Mouse (Mus musculus): ENCODE results near the gene Dtd2. TPM values are rescaled to one million over a fixed set of nuclear protein-coding genes. Genes with fewer than 3 reads are reported as not detected.

Gene Dtd2
- polyA plus RNA-seq, 1 experiment from 2014 or later: 27.8 TPM

DNA sequence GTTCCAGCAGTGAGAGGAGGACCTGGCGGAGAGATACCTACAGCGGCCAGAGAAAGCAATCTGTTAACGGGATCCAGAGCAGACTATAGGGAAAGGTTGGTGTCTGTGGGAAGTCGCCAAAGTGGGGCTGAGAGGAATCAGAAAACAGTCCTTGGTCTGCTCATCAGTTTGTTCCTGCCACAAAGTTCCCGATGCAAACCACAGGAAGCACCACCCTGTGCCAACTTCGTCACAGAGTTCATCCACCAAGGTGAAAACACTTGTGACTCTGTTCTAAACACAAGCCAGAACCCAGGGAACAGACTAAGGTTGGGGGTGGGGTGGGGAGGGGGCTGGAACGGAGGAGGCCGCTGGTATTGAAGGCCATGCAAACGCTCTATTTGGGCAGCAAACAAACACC, 29.8 kb downstream of the Dtd2 start:
- Histone ChIP-seq H3K9ac (no peak overlapping the region), H3K9me3 (replicated peaks) (no peaks in the 10 kb centered on the region), H3K36me3 (no peaks in the 10 kb centered on the region), H3K27me3 (no peaks in the 10 kb centered on the region), H3K4me3 (replicated peaks) (no peak overlapping the region), H3K27ac (no peak overlapping the region), H3K4me1 (no peaks in the 10 kb centered on the region), H3K4me2 (no peak overlapping the region)
- WGBS: 82% methylated on average over 9 of the region's 9 CpGs
- ATAC-seq (replicated peaks; ENCODE audit: low FRiP score): no peak

DNA sequence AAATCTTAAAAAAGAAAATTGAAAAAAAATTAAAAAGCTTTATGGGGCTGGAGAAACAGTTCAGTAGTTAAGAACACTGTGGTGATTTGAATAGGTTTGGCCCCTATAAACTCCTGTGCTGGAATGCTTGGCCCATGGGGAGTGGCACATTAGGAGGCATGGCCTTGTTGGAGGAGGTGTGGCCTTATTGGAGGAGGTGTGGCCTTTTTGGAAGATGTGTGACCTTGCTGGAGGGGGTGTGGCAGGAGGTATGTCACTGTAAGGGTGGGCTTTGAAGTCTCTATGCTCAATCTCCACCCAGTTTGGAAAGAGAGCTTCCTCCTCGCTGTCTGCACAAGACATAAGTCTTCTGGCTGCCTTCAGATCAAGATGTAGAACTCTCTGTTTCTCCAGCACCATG, 31.9 kb downstream of the Dtd2 start:
- H3K27ac ChIP-seq: no peak overlapping the region

DNA sequence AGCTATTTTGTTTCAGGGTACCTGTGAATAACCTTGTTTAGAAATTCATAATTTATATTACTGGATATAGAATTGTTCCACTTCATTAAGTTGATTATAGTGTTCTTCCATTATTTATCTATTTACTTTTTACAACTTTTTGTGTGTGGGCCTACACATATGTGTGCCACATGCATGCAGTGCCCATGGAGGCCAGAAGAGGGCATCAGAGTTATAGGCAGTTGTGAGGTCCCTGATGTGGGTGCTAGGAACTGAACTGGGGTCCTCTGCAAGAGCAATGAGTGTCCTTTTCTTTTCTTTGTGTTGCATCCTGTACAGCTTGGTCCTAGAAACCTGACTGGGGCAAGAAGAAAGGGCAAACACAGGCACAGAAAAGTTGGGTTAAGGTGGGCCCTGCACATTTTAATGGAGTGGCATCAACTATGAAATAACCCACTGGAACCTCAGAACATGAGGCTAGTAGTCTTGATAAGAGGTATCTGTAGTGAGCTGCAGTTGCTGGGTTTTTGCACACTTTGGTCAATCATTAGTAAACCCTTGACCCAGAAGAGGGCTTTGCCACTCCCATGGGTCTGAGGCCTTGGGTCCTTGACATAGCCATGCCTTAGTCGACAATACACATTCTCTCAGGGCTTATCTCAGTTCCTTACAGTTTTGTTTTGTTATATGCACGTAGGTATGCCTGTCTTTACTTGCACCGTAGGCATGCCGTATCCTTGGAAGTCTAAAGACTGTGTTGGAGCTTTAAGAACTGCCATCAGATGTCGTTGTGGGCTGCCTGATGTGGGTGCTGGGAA, 33.8 kb downstream of the Dtd2 start:
- no peaks in the 10 kb centered on the region for H3K36me3 ChIP-seq
- H3K27ac ChIP-seq: no peak overlapping the region
- WGBS: 94% methylated on average over 5 of the region's 5 CpGs
- H3K4me3 ChIP-seq (replicated peaks): no peak overlapping the region
- H3K9ac ChIP-seq: no peak overlapping the region
- no peak overlapping the region for H3K4me2 ChIP-seq
- no peak for ATAC-seq (replicated peaks; ENCODE audit: low FRiP score)
- no peaks in the 10 kb centered on the region for H3K27me3 ChIP-seq
- peaks cover 8% of the 10 kb centered on the region for H3K4me1 ChIP-seq
- H3K9me3 ChIP-seq (replicated peaks): no peaks in the 10 kb centered on the region

More for the DNA sequence above, 31.9 kb downstream of the Dtd2 start:
- Histone ChIP-seq H3K27me3 (no peaks in the 10 kb centered on the region), H3K4me3 (replicated peaks) (no peak overlapping the region), H3K4me1 (peaks cover 8% of the 10 kb centered on the region), H3K9ac (no peak overlapping the region), H3K4me2 (no peak overlapping the region), H3K9me3 (replicated peaks) (no peaks in the 10 kb centered on the region), H3K36me3 (no peaks in the 10 kb centered on the region)
- WGBS: 81% methylated on average over 1 of the region's 1 CpGs
- no peak for ATAC-seq (replicated peaks; ENCODE audit: low FRiP score)

DNA sequence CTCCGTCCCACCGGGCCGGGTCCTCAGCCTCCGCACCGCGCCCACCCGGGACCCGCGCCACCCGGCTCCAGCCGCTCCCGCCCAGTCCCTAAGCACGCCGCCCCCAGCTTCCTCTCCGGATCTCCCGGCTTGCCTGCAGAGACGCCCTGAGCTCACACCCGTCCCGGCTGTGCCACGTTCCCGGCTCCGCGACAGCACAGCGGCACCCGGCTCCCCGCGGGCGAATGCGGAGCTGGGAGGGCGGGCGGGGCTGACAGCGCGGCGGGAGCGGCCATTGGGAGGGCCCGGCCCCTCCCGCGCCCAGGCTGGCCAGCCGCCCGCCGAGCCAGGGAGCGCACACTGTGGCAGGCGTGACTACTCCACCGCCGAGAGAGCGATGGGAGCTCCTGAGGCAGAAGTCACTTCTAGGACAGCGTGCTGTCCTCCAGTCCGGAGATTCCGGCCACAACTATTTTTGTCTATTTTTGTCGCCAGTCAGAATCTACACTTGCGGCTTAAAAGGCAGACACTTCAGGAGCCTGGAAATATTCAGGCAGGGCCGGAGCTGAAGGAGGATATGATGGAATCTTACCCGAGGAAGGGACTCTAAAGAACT, 35.1 kb downstream of the Dtd2 start, which contains the start of gene Heatr5a:
TSS of gene Heatr5a (minus strand) at position 252 of the 595 bp plus-strand sequence.
- Histone ChIP-seq H3K4me2 (peak within 1 kb of the TSS; percentile 53), H3K4me1 (peaks cover 8% of the 10 kb centered on the region), H3K36me3 (no peaks in the 10 kb centered on the region), H3K9me3 (replicated peaks) (no peaks in the 10 kb centered on the region), H3K4me3 (replicated peaks) (peak within 1 kb of the TSS; percentile 81), H3K27ac (peak within 1 kb of the TSS; percentile 91), H3K27me3 (no peaks in the 10 kb centered on the region), H3K9ac (peak within 1 kb of the TSS; percentile 77)
- peak; percentile 98 for ATAC-seq (replicated peaks; ENCODE audit: low FRiP score)
- 2% methylated on average over 53 of the region's 53 CpGs for WGBS

DNA sequence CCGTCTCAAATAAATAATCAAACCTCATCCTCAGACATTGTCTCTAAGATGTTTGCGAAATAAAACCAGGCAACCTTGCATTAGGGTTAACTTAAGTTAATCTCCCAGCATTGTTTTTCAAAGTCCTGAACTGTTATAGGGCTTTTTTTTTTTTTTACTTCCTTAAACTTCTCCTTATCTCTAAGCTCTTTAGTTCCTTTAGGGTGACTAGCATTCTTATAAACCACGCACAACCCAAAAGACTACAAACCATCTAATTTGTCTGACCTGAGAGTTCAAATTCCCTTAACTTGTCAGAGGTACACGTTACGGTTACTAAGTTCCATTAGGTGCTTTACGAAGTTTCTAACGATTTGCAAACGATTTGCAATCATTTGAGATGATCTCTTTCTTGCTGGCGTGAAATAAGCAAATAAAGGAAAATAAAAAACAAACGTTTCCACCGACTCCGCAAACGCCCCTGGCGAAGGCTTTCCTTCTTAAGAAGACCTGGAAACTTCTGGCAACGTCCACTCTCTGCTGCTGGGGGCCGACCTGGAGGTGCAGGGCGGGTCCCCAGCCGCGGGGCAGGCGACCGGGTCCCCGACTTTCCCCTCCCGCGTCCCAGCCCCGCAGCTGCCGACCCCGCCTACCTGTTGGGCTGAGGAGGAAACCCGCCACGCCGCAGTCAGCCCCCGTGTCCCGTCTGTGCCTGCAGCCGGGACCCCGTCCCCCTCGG, 35.8 kb downstream of the Dtd2 start:
- H3K36me3 ChIP-seq: no peaks in the 10 kb centered on the region
- H3K27me3 ChIP-seq: no peaks in the 10 kb centered on the region
- no peaks in the 10 kb centered on the region for H3K9me3 ChIP-seq (replicated peaks)
- H3K4me2 ChIP-seq: peak overlapping the region; percentile 53
- WGBS: under 1% methylated on average over 35 of the region's 35 CpGs
- peak overlapping the region; percentile 81 for H3K4me3 ChIP-seq (replicated peaks)
- ATAC-seq (replicated peaks; ENCODE audit: low FRiP score): peak; percentile 66
- peak overlapping the region; percentile 91 for H3K27ac ChIP-seq
- peak overlapping the region; percentile 77 for H3K9ac ChIP-seq
- H3K4me1 ChIP-seq: peaks cover 8% of the 10 kb centered on the region

DNA sequence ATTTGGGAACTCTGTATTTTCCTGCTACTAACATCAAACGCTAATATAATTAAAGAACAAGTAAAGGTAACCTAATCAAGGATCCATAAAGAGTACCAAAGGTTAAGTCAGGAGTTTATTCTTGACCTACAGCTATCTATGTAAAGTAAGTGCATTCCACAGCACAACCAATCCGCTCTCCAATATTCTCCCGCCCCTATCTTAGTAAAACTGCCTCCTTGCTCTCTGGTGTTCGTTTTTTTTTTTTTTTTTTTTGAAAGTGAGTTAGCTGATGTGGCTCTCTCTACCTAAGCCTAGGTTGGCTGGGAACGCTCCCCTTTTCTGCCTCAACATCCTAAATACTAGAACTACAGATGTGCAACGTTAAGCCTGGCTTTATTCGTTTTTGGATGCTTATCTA, 36.4 kb downstream of the Dtd2 start:
- Histone ChIP-seq H3K4me1 (peaks cover 8% of the 10 kb centered on the region), H3K4me2 (peak overlapping the region; percentile 53), H3K4me3 (replicated peaks) (peak overlapping the region; percentile 81), H3K27ac (no peak overlapping the region), H3K27me3 (no peaks in the 10 kb centered on the region), H3K9ac (peak overlapping the region; percentile 77; the same call in 1 of the 2 replicates), H3K36me3 (no peaks in the 10 kb centered on the region), H3K9me3 (replicated peaks) (no peaks in the 10 kb centered on the region)
- ATAC-seq (replicated peaks; ENCODE audit: low FRiP score): no peak
- WGBS: 19% methylated on average over 7 of the region's 7 CpGs

DNA sequence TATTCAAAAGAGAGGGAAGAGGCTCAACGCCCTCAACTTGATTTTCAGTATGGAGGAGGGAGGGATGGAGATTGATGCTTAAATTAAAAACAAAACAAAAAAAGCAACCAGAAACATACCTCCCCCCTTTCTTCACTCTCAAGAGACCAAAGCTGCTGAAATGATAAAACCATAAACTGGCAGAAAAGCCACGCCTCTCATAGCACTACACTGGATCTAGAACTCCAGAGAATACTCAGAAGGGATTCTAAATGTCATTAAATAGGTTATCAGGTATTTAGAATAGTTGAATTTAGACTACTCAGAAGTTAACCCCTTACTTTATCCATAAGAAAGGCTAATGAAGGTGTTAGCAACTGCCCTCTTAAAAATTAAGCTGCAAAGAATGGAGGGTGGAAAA, 37.2 kb downstream of the Dtd2 start:
- Histone ChIP-seq H3K4me2 (no peak overlapping the region), H3K9me3 (replicated peaks) (no peaks in the 10 kb centered on the region), H3K4me1 (peaks cover 9% of the 10 kb centered on the region), H3K36me3 (no peaks in the 10 kb centered on the region), H3K27me3 (no peaks in the 10 kb centered on the region), H3K4me3 (replicated peaks) (no peak overlapping the region), H3K9ac (no peak overlapping the region), H3K27ac (no peak overlapping the region)
- WGBS: 76% methylated on average over 2 of the region's 2 CpGs
- ATAC-seq (replicated peaks; ENCODE audit: low FRiP score): no peak

DNA sequence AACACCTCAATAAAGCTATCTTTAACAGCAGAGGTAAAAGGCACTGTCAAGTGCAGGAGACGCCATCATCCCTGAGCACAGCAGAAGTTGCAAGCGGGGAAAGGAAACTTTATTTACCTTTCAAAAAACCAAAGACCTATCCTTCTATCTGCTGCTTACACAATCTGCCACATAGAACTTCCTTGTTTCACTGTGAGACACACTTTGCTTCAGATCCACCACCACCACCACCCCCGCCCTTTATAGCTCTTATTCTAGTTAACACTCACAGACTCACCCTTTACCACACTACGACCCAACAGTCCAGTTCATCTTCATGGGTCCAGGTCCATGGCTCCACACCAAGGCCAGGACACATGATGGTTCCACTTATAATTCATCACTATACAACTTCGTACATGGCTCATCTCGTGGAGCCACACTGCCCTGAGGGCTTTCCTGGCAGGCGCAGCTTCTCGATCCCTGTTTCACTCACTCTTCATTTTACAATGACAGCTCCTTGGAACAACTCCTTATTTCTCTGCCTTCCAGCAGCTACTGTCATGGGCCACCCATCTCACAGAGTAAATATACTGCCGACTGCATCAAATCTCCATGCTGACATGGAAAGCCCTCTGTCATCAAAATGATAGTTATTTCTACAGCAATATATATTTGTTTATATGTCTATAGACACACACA, 38.2 kb downstream of the Dtd2 start:
- H3K4me1 ChIP-seq: peaks cover 13% of the 10 kb centered on the region
- ATAC-seq (replicated peaks; ENCODE audit: low FRiP score): no peak
- no peaks in the 10 kb centered on the region for H3K36me3 ChIP-seq
- H3K9me3 ChIP-seq (replicated peaks): no peaks in the 10 kb centered on the region
- 83% methylated on average over 9 of the region's 9 CpGs for WGBS
- H3K27me3 ChIP-seq: no peaks in the 10 kb centered on the region
- no peak overlapping the region for H3K27ac ChIP-seq
- no peak overlapping the region for H3K4me2 ChIP-seq
- no peak overlapping the region for H3K9ac ChIP-seq
- no peak overlapping the region for H3K4me3 ChIP-seq (replicated peaks)

DNA sequence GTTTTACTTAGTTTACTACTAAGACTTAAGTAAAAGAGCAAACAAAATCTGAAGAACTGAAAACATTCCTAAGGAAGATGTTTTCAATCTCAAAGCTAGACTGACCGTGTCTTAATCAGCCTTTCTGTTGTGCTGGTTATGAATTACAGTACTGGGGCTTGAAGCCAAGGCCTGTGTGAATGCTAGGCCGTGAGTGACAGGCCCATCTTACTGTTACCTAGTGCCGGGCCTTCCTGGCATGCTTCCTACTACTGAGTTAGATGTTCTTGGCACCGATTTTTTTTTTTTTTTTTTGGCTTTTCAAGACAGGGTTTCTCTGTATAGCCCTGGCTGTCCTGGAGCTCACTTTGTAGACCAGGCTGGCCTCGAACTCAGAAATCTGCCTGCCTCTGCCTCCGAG, 48.7 kb downstream of the Dtd2 start:
- no peak overlapping the region for H3K4me3 ChIP-seq (replicated peaks)
- no peak for ATAC-seq (replicated peaks; ENCODE audit: low FRiP score)
- H3K36me3 ChIP-seq: peaks cover 56% of the 10 kb centered on the region
- H3K9ac ChIP-seq: no peak overlapping the region
- 83% methylated on average over 6 of the region's 6 CpGs for WGBS
- H3K27ac ChIP-seq: no peak overlapping the region
- H3K27me3 ChIP-seq: no peaks in the 10 kb centered on the region
- no peak overlapping the region for H3K4me2 ChIP-seq
- H3K9me3 ChIP-seq (replicated peaks): no peaks in the 10 kb centered on the region
- H3K4me1 ChIP-seq: no peaks in the 10 kb centered on the region

DNA sequence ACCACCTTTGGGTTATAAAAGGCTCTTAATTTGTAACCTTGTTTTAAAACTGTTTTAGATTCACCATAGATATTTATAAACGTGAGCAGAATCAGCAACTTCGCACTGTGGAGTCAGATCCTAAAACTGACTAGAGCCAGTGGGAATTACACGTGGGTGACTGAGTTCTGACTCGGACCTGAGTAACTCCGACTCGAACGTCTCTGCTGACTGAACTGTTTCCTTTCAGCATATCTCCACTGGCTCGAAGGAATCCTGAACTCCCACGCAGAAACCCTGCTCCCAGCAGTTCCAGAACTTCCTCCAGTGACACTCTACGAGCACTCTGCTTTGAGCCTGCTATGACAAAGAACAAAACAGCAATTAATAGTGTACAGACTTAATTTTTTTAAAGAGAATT, 54.0 kb downstream of the Dtd2 start:
- 0 out of 2 replicates have a peak, but pooled peaks have one; percentile 36 for ATAC-seq (replicated peaks; ENCODE audit: low FRiP score)
- H3K4me1 ChIP-seq: no peaks in the 10 kb centered on the region
- no peak overlapping the region for H3K4me3 ChIP-seq (replicated peaks)
- H3K27ac ChIP-seq: no peak overlapping the region
- WGBS: 39% methylated on average over 10 of the region's 10 CpGs
- H3K9me3 ChIP-seq (replicated peaks): no peaks in the 10 kb centered on the region
- no peak overlapping the region for H3K4me2 ChIP-seq
- H3K36me3 ChIP-seq: peaks cover 79% of the 10 kb centered on the region
- no peaks in the 10 kb centered on the region for H3K27me3 ChIP-seq
- H3K9ac ChIP-seq: no peak overlapping the region

DNA sequence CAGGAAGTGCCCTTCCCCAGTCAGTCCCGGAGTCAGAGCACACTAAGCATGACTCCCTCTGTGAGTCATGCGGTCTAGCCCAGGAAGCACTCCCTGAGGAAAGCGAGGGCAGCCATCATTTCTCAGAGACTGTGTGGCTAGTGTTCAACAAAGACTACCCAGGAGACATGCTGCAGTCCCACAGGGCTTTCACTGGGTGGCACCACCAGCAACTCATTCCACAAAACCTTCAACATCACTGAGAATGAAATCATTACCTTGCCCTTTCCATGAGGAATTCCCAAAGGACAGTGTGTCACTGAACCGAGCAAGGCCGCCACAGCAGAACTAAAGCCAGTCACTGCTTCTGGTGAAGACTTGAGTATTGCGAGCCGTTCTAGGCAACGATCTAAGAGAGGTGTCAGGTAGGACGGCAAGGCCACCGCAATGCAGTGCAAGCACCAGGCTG, 58.8 kb downstream of the Dtd2 start:
- no peak overlapping the region for H3K27ac ChIP-seq
- no peak overlapping the region for H3K4me2 ChIP-seq
- H3K36me3 ChIP-seq: peaks cover 69% of the 10 kb centered on the region
- WGBS: 83% methylated on average over 10 of the region's 10 CpGs
- no peak overlapping the region for H3K4me3 ChIP-seq (replicated peaks)
- no peaks in the 10 kb centered on the region for H3K27me3 ChIP-seq
- no peak overlapping the region for H3K9ac ChIP-seq
- ATAC-seq (replicated peaks; ENCODE audit: low FRiP score): no peak
- H3K4me1 ChIP-seq: no peaks in the 10 kb centered on the region
- no peaks in the 10 kb centered on the region for H3K9me3 ChIP-seq (replicated peaks)
